Mouse (Mus musculus): ENCODE measurements around the gene Cdk12.
"Not testable (repeated sequence)": the region's sequence is repeated elsewhere in the genome, so short reads cannot be mapped to it uniquely, and the experiment has no call there.

Gene Cdk12

GRCm38 (mm10) chr11:98213311-98213710 is 10.5 kb downstream of the Cdk12 start:
- no peak for DNase-seq (ENCODE audit: low read depth, low spot score)
- peaks cover 16% of the 10 kb centered on the region for H3K36me3 ChIP-seq (ENCODE audit: control insufficient read depth, insufficient read depth, low read length, poor library complexity, severe bottlenecking)
- H3K27me3 ChIP-seq (ENCODE audit: control insufficient read depth, insufficient read depth, low read length, poor library complexity, severe bottlenecking), result no peaks in the 10 kb centered on the region

DNA sequence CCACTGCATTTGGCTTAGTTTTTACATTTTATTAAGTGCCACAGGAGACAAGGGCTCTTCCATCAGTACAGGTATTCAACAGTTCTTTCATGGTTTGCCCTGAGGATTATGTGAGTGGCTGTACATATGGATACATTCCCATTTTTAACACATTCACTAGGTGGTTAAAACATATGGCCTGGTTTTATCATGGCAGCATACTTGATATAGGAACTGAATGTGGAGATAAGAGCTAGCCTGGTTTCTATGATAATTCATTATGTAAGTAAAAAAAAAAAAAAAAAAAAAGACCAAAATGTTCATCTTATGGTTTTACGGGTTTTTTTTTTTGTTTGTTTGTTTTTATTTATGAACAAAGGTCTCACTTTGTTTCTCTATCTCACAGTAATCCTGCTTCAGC is 23.5 kb downstream of the Cdk12 start:
- DNase-seq (ENCODE audit: low read depth, low spot score), result no peak
- H3K27me3 ChIP-seq (ENCODE audit: control insufficient read depth, insufficient read depth, low read length, poor library complexity, severe bottlenecking), result no peaks in the 10 kb centered on the region
- peaks cover 21% of the 10 kb centered on the region for H3K36me3 ChIP-seq (ENCODE audit: control insufficient read depth, insufficient read depth, low read length, poor library complexity, severe bottlenecking)

DNA sequence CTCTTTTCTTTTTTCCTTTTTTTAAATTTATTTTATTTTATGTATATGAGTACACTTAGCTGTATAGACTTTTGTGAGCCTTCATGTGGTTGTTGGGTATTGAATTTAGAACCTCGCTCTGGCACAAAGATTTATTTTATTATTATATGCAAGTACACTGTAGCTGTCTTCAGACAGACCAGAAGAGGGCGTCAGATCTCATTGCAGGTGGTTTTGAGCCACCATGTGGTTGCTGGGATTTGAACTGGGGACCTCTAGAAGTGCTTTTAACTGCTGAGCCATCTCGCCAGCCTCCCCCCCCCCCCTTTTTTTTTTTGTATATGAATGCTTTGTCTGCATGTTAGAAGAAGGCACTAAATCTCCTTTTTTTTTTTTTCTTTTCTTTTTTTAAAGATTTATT is 35.6 kb downstream of the Cdk12 start:
- DNase-seq (ENCODE audit: low read depth, low spot score), result peak; percentile 9
- Histone ChIP-seq H3K27me3 (ENCODE audit: control insufficient read depth, insufficient read depth, low read length, poor library complexity, severe bottlenecking) (no peaks in the 10 kb centered on the region), H3K36me3 (ENCODE audit: control insufficient read depth, insufficient read depth, low read length, poor library complexity, severe bottlenecking) (peaks cover 13% of the 10 kb centered on the region; the same call in 1 of the 2 replicates)

GRCm38 (mm10) chr11:98238995-98239394 is 36.1 kb downstream of the Cdk12 start:
- Histone ChIP-seq H3K36me3 (ENCODE audit: control insufficient read depth, insufficient read depth, low read length, poor library complexity, severe bottlenecking) (peaks cover 12% of the 10 kb centered on the region; the same call in 1 of the 2 replicates), H3K27me3 (ENCODE audit: control insufficient read depth, insufficient read depth, low read length, poor library complexity, severe bottlenecking) (no peaks in the 10 kb centered on the region)
- no peak for DNase-seq (ENCODE audit: low read depth, low spot score)

- not testable (repeated sequence) for DNase-seq (ENCODE audit: low read depth, low spot score); H3K27me3 ChIP-seq (ENCODE audit: control insufficient read depth, insufficient read depth, low read length, poor library complexity, severe bottlenecking)
- peaks cover 10% of the 10 kb centered on the region; the same call in 1 of the 2 replicates for H3K36me3 ChIP-seq (ENCODE audit: control insufficient read depth, insufficient read depth, low read length, poor library complexity, severe bottlenecking)
Measured at GRCm38 (mm10) chr11:98242910-98243309, 40.1 kb downstream of the Cdk12 start.

- H3K36me3 ChIP-seq (ENCODE audit: control insufficient read depth, insufficient read depth, low read length, poor library complexity, severe bottlenecking), result peaks cover 10% of the 10 kb centered on the region; the same call in 1 of the 2 replicates
- no peak for DNase-seq (ENCODE audit: low read depth, low spot score)
- H3K27me3 ChIP-seq (ENCODE audit: control insufficient read depth, insufficient read depth, low read length, poor library complexity, severe bottlenecking), result no peaks in the 10 kb centered on the region
Measured at GRCm38 (mm10) chr11:98244415-98244814, 41.6 kb downstream of the Cdk12 start.

- Histone ChIP-seq H3K36me3 (ENCODE audit: control insufficient read depth, insufficient read depth, low read length, poor library complexity, severe bottlenecking) (peaks cover 11% of the 10 kb centered on the region), H3K27me3 (ENCODE audit: control insufficient read depth, insufficient read depth, low read length, poor library complexity, severe bottlenecking) (no peaks in the 10 kb centered on the region)
- peak; percentile 39 for DNase-seq (ENCODE audit: low read depth, low spot score)
Measured at GRCm38 (mm10) chr11:98247325-98247724, 44.5 kb downstream of the Cdk12 start.

GRCm38 (mm10) chr11:98253807-98254206 is 50.9 kb downstream of the Cdk12 start:
- H3K27me3 ChIP-seq (ENCODE audit: control insufficient read depth, insufficient read depth, low read length, poor library complexity, severe bottlenecking), result no peaks in the 10 kb centered on the region
- peaks cover 13% of the 10 kb centered on the region for H3K36me3 ChIP-seq (ENCODE audit: control insufficient read depth, insufficient read depth, low read length, poor library complexity, severe bottlenecking)
- DNase-seq (ENCODE audit: low read depth, low spot score), result no peak

- peaks cover 9% of the 10 kb centered on the region; the same call in 1 of the 2 replicates for H3K36me3 ChIP-seq (ENCODE audit: control insufficient read depth, insufficient read depth, low read length, poor library complexity, severe bottlenecking)
- H3K27me3 ChIP-seq (ENCODE audit: control insufficient read depth, insufficient read depth, low read length, poor library complexity, severe bottlenecking), result no peaks in the 10 kb centered on the region
- DNase-seq (ENCODE audit: low read depth, low spot score), result no peak
Measured at GRCm38 (mm10) chr11:98260706-98261479, 58.0 kb downstream of the Cdk12 start.

- peak; percentile 78 for DNase-seq (ENCODE audit: low read depth, low spot score)
- Histone ChIP-seq H3K27me3 (ENCODE audit: control insufficient read depth, insufficient read depth, low read length, poor library complexity, severe bottlenecking) (no peaks in the 10 kb centered on the region), H3K36me3 (ENCODE audit: control insufficient read depth, insufficient read depth, low read length, poor library complexity, severe bottlenecking) (peaks cover 11% of the 10 kb centered on the region; the same call in 1 of the 2 replicates)
Measured at GRCm38 (mm10) chr11:98265039-98265438, 62.2 kb downstream of the Cdk12 start.

GRCm38 (mm10) chr11:98265891-98266290 is 63.0 kb downstream of the Cdk12 start:
- Histone ChIP-seq H3K36me3 (ENCODE audit: control insufficient read depth, insufficient read depth, low read length, poor library complexity, severe bottlenecking) (peaks cover 11% of the 10 kb centered on the region; the same call in 1 of the 2 replicates), H3K27me3 (ENCODE audit: control insufficient read depth, insufficient read depth, low read length, poor library complexity, severe bottlenecking) (no peaks in the 10 kb centered on the region)
- DNase-seq (ENCODE audit: low read depth, low spot score), result no peak

DNA sequence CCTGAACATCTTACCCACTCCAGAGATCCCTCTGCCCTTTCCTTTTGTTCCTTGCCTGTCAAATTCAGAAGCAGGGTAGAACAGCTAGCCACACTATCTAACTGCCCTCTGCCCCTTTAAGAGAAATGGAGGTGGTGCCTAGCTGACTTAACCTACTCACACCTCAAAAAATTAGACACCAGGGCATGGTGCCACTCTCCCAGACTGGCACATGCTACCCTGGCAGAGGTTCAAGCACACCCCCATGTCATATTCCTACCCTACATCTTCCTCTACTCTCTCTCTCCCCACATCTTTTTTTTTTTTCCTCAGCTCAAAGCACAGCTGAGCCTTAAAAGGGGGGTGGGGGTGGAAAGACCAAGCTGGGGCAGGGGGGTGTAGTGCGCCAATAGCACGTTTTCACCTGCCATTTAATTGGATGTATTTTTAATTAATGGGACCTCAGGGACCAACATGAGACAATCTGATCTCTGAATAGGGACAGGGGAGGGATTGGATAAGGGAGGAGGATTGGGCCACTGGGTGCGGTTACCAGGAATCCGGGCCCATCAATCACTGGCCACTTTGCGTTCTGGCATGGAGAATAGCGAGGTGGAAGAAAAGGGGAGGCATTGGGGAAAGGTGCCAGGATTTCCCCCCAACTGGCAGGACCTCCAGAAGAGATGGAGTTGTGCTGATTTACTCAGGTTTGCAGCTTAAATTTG is 64.0 kb downstream of the Cdk12 start:
- H3K27me3 ChIP-seq (ENCODE audit: control insufficient read depth, insufficient read depth, low read length, poor library complexity, severe bottlenecking), result no peaks in the 10 kb centered on the region
- DNase-seq (ENCODE audit: low read depth, low spot score), result no peak
- peaks cover 11% of the 10 kb centered on the region; the same call in 1 of the 2 replicates for H3K36me3 ChIP-seq (ENCODE audit: control insufficient read depth, insufficient read depth, low read length, poor library complexity, severe bottlenecking)

GRCm38 (mm10) chr11:98270066-98270465 is 67.2 kb downstream of the Cdk12 start:
- Histone ChIP-seq H3K27me3 (ENCODE audit: control insufficient read depth, insufficient read depth, low read length, poor library complexity, severe bottlenecking) (no peaks in the 10 kb centered on the region), H3K36me3 (ENCODE audit: control insufficient read depth, insufficient read depth, low read length, poor library complexity, severe bottlenecking) (peaks cover 11% of the 10 kb centered on the region)
- no peak for DNase-seq (ENCODE audit: low read depth, low spot score)

DNA sequence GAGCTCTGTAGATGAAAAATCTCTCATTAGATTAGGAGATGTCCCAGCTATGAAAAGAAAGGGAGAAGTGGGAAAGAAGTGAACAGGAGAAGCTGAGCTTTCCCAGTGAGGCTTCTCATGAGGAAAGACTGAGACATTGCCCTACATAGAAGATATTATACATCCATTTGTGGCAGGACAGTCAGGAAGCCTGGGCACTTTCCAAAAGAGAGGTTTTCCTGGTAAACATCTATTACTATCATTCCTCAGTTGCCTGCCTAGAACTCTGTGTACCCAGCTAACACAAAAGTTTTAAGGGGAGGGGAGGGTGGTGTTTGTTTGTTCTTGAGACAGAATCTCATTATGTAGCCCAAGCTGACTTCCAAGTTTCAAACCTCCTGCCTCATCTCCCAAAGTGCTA is 67.6 kb downstream of the Cdk12 start:
- Histone ChIP-seq H3K27me3 (ENCODE audit: control insufficient read depth, insufficient read depth, low read length, poor library complexity, severe bottlenecking) (no peaks in the 10 kb centered on the region), H3K36me3 (ENCODE audit: control insufficient read depth, insufficient read depth, low read length, poor library complexity, severe bottlenecking) (peaks cover 11% of the 10 kb centered on the region)
- DNase-seq (ENCODE audit: low read depth, low spot score), result no peak

DNA sequence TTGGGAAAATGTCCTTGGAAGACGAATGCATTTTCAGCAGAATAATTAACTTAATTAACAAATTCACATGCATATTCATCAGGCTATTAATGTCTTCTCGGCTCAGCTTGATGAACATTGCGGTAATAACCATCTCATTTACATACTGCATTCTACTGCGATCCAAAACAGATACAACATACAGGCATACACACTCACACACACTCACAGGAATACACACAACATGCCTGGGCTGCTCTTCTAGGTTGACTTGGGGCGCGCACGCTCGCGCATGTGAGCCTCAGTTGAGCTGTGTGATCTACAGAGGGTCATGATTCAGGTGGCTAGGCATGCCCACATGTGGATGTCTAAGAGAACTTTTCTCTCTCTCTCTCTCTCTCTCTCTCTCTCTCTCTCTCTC is 80.9 kb downstream of the Cdk12 start:
- no peaks in the 10 kb centered on the region; the same call in 1 of the 2 replicates for H3K36me3 ChIP-seq (ENCODE audit: control insufficient read depth, insufficient read depth, low read length, poor library complexity, severe bottlenecking)
- no peak for DNase-seq (ENCODE audit: low read depth, low spot score)
- H3K27me3 ChIP-seq (ENCODE audit: control insufficient read depth, insufficient read depth, low read length, poor library complexity, severe bottlenecking), result no peaks in the 10 kb centered on the region

All from splenic B cell, adult 2 months (primary cell).